Mouse (Mus musculus): ENCODE results near the gene Treml2.

The Treml2 gene

DNA sequence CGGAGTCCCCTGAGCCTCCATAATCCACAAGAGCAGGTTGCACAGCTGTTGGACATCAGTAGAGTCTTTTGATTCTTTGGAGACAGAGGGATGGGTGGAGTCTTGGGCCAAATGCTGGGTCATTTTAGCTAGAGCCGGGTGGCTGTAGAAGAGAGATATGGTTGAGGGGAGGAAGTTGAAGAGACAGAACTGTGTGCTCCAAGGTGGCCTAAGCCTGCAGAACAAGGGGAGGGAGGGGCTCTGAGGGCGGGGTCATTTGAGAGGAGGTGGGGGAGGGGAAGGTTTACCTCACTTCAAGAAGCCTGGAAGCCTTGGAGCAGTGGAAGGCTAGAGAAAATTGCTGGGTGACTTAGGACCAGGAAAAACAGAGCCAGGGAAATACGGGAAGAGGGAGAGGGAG is at the start of gene Treml2:
TSS of gene Treml2 (plus strand) at position 296 of the 400 bp plus-strand sequence.
- in situ Hi-C loops (cut with MboI, MseI): no loop called here

DNA sequence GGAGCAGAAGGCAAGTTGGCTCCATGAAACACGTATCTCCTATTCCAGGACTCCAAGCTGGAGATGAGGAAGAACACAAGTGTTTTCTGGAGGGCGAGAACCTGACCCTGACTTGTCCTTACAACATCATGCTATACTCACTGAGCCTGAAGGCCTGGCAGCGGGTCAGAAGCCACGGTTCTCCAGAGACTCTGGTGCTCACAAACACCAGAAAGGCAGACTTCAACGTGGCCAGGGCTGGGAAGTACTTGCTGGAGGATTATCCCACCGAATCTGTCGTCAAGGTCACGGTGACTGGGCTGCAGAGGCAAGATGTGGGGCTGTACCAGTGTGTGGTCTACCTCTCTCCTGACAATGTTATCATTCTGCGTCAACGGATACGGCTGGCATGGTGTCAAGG is 49.8 kb upstream of the Treml2 start:
- in situ Hi-C loops (cut with MboI, MseI): loop anchor here (10.0 kb wide), 1 partner anchor 595 kb away; no protein-coding TSS in a partner anchor

DNA sequence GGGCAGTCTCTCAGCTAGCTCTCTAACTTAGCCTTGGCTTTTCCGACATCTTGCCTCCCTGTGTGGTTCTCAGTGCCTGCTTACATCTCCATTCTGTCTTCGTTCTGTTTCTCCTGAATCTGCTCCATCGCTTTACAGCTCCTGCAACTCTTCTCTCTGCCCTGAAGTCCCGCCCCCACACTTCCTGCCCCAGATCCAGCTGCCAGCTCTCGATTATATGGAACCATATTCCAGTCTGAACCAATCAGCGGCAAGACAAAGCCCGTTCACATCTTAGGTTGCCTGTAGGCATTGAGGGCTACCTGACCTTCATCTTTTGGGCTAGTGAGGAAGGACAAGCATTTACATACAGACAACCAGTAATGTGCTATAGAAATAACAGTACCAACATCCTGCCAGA is 48.7 kb upstream of the Treml2 start:
- in situ Hi-C loops (cut with MboI, MseI): no loop called here

DNA sequence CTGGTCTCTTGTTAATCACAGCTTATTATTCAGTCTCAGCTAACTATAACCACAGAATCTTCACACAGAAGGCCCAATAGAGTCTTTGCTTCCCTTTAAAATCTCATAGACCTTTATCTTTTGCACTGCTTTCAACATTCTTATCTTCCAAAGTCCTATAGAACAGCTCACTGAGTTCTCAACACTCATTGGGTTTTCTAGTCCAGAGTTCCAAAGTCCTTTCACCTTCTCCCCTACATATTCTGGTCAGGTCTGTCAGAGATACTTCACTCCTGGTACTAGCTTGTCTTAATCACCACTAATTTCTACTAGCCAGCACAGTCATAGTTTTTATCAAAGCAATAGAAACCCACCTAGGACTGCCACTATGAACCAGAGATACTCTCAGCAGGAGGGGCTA is 42.7 kb upstream of the Treml2 start:
- in situ Hi-C loops (cut with MboI, MseI): no loop called here

DNA sequence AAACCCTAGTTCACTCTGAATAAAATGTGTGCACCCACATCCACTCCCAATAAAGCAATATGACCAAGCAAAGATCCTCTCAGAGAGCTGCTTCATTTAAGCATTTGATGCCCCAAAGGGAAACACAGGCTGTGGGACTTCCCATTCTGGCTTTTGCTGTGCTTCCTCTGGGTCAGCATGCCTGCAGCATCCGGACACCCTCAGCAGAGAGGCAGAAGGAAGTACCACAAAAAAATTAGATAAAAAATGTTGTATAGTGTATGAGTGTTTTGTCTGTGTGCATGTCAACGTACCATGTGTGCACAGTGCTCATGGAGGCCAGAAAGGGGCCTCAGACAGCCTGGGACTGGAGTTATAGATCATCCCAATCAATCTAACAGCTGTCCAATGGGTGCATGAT is 37.4 kb upstream of the Treml2 start:
- in situ Hi-C loops (cut with MboI, MseI): no loop called here

DNA sequence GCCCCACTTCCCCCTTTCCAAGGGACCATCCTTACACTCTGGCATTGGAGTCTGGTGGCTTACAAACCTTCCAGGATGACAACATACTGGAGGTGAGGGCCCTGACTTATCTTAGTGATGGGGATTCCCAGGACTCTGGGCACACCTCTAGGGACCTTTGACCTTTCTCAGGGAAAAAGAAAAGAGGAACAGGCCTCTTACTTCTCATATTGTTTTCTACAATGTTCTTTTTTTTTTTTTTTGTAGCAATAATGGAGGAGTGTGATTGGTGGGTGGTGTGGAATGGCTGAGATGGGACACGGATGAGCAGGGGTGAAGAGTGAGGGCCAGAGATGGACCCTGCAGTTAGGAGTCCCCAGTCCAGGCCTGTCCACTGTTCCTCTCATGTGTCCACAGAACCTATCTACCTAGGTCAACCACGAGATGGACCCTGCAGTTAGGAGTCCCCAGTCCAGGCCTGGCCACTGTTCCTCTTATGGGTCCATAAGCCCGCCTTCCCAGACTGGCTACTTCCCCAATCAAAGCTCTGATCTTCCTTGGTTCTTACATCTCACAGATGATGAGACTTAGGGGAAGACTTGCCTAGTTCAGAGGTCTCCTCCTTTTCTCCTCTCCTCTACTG is 35.4 kb upstream of the Treml2 start, which contains the start of gene Treml4:
TSS of gene Treml4 (plus strand) at position 555 of the 622 bp plus-strand sequence.
- in situ Hi-C loops (cut with MboI, MseI): no loop called here

DNA sequence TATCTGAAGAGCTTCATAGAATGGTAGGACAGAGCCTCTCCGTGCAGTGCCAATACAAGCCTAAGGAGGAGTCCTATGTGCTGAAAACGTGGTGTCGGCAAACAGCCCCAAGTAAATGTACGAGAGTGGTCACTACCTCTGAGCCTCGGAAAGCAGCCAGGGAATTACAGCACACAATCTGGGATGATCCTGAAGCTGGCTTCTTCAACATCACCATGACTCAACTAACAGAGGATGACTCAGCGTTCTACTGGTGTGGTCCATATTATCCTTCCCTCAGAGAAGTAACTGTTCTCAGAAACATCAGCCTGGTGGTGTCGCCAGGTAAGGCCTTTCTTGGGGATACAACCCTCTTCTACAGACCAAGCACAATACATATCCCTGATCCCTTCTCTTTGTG is 34.6 kb upstream of the Treml2 start:
- in situ Hi-C loops (cut with MboI, MseI): no loop called here

DNA sequence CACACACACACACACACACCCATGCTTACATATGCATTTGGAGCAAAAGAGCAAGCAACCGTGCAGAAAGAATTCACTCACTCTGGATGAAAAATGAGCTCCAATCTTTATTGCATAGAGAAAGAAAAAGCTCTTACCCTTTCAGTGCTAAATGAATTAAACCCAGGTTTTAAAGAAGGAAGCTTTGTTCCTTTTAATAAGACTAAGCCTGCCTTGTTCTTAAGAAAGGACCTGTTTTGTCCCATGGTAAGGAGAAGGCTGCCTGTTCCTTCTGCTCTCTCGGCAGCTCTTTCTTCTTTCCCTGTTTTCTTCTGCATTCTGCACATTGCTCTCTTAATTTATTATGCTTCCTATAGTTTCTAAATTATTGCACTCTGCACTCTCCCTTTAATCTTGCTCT is 33.2 kb upstream of the Treml2 start:
- in situ Hi-C loops (cut with MboI, MseI): no loop called here

DNA sequence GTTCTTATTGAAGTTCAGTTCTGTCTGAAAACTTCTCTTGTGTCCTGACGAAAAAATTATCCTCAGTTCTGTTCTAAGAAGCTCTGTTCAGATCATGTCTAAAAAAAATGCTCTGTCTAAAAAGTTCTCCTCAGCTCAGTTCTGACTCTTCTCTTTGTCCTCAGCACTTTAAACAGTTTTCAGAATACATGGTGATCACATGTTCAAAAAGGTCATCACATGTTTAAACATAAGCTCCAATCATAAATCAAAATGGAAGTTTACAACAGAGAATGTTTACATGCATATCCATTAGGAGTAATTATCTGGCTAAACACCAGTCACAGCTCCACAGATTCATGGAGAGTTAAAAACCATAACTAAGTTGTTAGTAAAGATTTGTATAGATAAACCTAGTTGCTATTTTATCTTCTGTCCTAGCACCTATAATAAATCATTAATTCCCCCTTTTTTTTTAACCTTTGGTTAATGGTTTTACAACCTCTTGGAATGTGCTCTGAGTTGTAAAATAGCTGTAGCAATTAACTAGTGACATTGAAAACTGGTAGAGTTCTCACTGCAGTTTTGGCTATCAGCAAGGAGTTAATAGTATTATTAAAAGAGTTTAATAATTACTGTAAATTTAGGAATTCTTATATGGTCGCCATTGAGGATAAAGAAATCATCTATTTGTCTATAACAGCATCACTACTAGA is 32.5 kb upstream of the Treml2 start:
- in situ Hi-C loops (cut with MboI, MseI): no loop called here

DNA sequence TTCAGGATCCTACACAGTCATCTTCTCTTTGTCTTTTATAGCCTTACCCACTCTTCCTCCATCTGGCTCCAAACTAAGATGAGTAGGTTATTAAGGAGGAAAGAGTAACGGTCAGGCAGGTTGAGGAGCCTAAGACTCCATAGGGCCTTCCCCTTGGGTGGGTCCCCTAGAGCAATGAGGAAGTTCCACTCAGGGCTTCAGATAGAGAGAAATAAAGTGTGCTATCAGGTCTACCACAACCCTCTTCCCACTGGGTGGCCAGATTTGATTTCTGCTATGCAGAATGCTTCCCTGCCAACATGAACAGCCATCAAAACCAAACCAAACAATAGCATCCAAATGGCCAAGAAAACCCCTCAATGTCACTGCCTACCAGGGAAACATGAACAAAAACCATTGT is 31.7 kb upstream of the Treml2 start:
- in situ Hi-C loops (cut with MboI, MseI): no loop called here

DNA sequence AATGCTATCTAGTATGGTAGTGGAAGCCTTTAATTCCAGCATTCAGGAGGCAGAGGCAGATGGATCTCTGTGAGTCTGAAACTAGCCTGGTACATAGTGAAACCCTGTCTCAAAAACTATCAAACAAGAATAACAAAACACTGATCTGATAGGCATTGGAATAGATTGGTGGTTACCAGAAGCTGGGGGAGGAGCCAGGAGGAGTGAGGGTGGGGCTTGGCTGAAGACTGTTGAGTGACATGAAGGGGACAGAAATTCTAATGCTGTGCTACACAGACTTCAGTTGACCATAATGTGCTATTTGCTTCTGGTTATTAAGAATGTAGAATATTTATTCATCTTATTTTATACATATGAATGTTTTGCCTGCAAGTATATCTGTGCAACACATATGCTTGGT is 31.0 kb upstream of the Treml2 start:
- in situ Hi-C loops (cut with MboI, MseI): no loop called here

DNA sequence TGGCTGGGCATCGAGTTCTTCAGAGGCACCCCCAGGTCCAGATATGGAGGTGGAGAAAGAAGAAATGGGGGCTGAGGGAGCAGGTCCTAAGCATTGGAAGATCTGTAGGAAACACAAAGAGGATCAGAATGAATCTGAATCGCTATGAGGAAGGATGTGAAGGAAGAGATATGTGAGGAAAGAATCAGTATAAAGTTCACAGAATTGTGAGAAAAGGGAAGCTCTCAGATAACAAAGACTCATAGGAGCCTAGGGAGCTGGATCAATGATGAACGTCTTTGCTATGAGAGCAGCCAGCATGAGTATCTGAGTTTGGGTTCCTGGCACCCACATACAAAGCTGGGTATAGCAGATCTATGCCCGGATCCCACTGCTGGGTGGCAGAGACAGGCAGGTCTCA is 29.5 kb upstream of the Treml2 start:
- in situ Hi-C loops (cut with MboI, MseI): loop anchor here (5.0 kb wide), 1 partner anchor 67 kb away; no protein-coding TSS in a partner anchor

DNA sequence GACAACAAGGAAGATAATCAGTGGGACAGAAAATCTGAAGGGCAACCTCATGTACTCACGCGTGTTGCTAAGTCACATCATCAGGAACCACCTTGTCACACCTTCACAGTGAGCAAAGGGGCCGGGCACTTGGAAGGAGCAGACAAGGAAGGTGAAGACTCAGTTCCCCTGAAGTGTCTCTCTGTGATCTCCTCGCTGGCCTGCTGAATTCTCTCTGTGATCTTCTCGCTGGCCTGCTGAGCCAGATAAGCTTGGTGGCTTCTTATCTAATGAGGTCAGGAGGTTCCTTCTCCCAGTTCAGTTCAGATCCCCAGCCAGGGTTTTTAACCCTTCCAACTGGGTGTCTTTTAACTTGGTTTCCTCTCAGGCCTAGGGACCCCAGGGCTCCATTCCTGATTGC is 27.1 kb upstream of the Treml2 start:
- in situ Hi-C loops (cut with MboI, MseI): loop anchor here (5.0 kb wide), 1 partner anchor 65 kb away; no protein-coding TSS in a partner anchor

DNA sequence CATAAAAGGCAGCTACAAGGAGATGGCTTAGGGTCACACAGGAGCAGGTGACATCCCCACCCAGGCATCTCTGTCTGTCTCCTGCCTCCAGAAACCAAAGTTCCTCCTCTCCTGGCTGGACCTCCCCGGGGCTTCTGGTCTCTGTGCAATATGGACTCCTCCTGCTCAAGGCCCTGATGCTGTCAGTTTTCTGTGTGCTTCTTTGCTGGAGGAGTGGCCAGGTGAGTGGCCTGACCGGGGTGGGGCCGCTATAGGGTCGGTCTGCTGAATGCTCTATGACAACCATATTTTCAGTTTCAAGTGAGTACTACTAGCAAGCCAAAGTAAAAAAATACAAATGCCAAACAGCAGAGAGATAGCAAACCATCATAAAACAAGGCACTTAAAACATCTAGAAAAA is 26.7 kb upstream of the Treml2 start:
- in situ Hi-C loops (cut with MboI, MseI): loop anchor here (5.0 kb wide), 1 partner anchor 65 kb away; no protein-coding TSS in a partner anchor

DNA sequence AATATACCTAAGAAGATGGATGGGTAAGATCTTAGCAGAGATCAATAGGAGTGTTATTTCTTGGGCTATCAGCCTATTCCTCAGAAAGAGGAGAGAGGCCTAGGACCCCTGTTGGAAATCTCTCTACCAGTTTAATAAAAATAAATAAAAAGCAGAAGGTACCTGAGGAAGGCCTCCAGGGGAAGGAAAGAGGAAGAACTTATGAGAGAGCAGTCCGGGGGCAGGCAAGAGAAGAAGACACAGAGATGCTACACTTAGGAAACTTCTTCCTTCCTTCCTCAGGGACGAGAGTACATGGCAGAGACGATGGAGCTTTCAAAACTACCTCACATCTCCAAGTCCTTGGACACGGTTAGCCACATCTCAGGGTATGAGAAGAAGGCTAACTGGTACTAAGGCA is 25.2 kb upstream of the Treml2 start:
- in situ Hi-C loops (cut with MboI, MseI): loop anchor here (5.0 kb wide), 1 partner anchor 63 kb away; no protein-coding TSS in a partner anchor

DNA sequence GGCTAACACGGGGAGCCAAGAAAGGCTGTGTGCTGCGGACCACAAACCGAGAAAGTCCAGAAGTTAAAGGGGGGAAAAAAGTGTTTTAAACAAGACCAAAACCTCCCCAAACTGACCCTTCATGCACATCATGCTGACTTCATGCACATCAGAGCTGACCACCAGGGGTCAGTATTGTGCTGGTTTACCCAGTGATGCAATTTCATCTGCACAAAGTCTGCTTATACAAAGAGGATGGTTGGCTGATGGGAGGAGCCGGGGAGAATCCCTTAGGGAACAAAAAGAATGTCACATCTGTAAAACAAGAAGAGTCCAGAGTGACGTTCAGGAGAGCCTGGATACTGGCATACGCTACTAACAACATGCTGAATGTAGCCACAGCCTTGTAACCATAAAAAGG is 24.4 kb upstream of the Treml2 start:
- in situ Hi-C loops (cut with MboI, MseI): loop anchor here (5.0 kb wide), 1 partner anchor 62 kb away; no protein-coding TSS in a partner anchor

DNA sequence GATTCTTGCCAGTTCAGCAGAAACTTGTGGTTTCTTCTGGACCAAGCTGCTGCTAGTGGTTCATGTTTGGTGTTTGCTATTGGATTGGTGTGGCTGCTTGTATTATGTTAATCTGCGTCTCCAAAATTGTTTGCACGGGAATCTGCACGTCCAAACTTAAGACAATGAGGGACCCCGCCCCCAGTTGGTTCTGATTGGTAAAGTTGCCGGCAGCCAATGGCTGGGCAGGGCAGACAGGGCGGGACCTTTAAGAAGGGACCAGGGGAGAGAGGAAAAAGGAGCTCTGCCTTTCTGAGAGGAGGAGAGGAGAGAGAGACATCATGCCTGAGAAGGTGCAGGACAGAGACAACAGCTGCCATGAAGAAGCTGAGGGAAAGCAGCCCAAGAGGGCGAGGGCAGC is 23.6 kb upstream of the Treml2 start:
- in situ Hi-C loops (cut with MboI, MseI): no loop called here

DNA sequence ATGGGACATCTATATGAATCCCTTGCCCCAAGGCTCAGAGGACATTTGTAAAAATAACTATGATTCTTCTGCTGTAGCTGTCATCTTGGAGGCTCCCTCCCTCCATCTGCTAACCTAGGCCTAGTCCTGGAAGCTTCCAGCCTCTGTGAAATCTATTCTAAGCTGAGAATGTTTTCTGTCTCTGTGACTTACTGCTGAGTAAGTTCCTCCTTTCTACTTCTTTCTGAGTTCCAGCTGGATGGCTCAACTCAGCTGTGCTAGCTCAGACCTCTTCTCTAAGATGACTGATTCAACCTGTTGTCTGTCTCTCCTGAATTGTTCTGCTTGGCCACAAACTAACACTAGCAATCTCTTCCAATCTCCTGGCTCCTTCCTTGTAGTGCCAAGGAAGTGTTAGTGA is 20.9 kb upstream of the Treml2 start:
- in situ Hi-C loops (cut with MboI, MseI): no loop called here

DNA sequence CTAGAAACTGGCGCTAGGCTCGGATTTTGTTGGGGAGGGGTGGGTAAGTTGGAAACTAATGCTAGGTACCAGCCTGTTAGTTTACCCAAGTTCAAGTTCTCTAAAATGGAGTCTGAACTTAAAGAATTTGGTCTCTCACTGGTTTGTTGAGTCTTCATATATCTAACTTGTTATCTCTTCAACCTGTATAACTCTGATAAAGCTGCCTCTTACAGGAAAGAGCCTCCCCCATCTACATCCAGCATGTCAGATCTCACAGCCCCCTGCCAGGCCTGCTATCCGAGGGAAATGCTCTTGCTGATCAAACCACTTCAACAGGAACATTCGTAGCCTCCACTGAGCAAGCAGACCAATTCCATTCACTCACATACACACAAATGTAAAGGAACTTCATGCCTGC is 20.3 kb upstream of the Treml2 start:
- in situ Hi-C loops (cut with MboI, MseI): no loop called here

DNA sequence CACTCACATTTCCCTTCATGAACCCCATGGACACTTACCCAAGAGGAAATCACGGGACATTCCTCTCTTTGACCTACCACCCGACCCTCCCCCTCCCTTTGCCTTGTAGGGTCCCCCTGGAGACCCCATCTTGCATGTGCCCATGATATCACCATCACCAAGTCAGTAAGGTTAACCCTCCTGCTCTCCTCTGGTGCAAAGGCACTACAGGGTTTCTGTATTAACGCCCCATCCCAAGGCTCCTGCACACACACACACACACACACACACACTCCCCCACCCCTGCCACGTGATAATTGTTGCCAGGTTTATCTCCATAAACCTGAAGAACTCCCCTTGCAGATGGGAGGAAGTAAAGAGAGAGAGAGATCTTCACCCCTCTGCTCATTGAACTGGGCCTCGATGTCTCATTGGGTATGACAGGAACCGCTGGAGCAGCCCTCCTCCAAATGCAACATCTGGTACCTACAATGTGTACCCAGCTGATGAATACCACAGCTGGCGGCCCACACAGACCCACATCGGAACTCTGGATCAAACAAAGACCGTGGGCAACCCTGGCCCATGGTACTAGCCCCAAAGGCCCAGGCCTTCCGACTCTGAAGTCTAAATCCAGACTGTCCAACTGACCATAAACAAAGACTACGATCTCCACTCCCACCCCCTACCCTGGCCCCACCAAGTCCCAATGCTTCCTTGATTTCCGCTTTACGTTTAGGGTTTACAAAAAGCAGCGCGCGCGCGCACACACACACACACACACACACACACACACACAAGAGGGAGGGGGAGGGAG is 18.2 kb upstream of the Treml2 start:
- in situ Hi-C loops (cut with MboI, MseI): no loop called here

DNA sequence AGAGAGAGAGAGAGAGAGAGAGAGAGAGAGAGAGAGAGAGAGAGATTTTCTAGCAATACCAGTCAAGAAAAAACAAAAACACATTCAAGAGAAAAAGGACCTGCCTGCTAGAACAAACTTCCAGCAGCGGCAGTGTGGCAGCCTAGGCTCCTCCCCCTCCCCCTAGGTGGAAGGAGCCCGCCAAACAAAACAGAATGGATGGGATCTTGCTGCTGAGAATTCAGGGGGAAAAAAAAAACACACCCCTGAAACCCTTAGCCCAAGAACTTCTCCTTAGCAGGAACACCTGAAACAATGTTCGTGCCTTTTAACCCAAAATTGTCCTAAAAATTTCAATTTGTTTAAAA is 17.6 kb upstream of the Treml2 start:
- in situ Hi-C loops (cut with MboI, MseI): no loop called here

DNA sequence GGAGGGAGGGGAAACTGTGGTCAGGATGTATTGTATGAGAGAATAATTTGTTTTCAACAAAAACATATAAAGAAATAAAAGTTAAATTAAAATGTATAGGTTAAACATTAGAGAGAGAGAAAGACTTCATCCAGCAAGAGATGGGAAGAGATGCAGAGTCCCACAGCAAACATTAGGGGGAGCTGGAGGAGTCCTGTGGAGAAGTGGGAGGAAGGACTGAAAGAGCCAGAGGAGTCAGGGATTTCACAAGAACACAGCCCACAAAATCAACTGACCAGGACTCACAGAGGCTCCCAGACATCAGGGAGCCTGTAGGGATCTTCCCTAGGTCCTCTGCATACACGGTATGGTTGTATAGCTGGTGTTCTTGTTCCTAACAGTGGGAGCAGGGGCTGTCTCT is 12.5 kb upstream of the Treml2 start:
- in situ Hi-C loops (cut with MboI, MseI): no loop called here

DNA sequence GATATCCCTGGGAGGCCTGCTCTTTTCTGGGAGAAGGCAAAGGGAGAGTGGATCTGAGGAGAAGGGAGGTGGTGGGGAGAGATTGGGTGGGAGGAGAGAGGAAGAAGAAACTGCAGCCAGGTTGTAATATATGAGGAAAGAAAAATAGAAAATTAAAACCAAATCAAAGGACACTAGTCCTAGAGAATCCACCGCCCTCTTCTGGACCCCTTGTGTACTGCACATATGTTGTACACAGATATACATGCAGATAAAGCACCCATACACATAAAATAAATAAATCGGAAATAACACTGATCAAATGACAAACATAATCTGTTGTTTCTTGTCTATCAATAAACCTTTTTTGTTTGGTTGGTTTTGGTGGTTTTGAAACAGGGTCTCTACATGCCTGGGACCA is 12.0 kb upstream of the Treml2 start:
- in situ Hi-C loops (cut with MboI, MseI): no loop called here

Data from T-helper 2 cell (primary cell).